Comparison of ENCODE assay signal across 24 mouse cellular contexts in genomic region chr19:50521943-50522342, GRCm38 (mm10).
A peak's percentile ranks its signal among the peaks of the same experiment; 100 is the strongest.
DNase-seq lines count a peak whose midpoint lies in the region; ATAC-seq lines count a peak whose summit lies in the region.
"Had no signal": no experiment of that assay in that cellular context is flagged by ENCODE, and none has a peak within 500 bp of the region (broad histone marks: within the 10 kb centered on the region; RNA-seq: fewer than 3 reads in every experiment).

No protein-coding gene starts in this region.

- no peaks in the 10 kb centered on the region for H3K27me3 ChIP-seq in forebrain, embryonic 15.5 days
- no peaks in the 10 kb centered on the region for H3K27me3 ChIP-seq in forebrain, embryonic 10.5 days (ENCODE audit: poor library complexity, severe bottlenecking)
- H3K27me3 ChIP-seq: heart, embryonic 12.5 days; heart, embryonic 15.5 days; hindbrain, embryonic 13.5 days; intestine, embryonic 15.5 days; Patski had no signal

- H3K9ac ChIP-seq in forebrain, embryonic 15.5 days (replicated peaks): no peak overlapping the region
- H3K9ac ChIP-seq: heart, embryonic 12.5 days; heart, embryonic 15.5 days; hindbrain, embryonic 13.5 days; intestine, embryonic 15.5 days had no signal

- H3K4me2 ChIP-seq in forebrain, embryonic 15.5 days (replicated peaks): no peak overlapping the region
- H3K4me2 ChIP-seq: heart, embryonic 12.5 days; heart, embryonic 15.5 days; hindbrain, embryonic 13.5 days; intestine, embryonic 15.5 days had no signal

- H3K4me1 ChIP-seq in forebrain, embryonic 15.5 days: 0 out of 2 replicates have a peak, but pooled peaks cover 6% of the 10 kb centered on the region
- H3K4me1 ChIP-seq in forebrain, embryonic 10.5 days: peaks cover 2% of the 10 kb centered on the region; the same call in 1 of the 2 replicates
- H3K4me1 ChIP-seq: heart, embryonic 12.5 days; heart, embryonic 15.5 days; hindbrain, embryonic 10.5 days; hindbrain, embryonic 13.5 days; intestine, embryonic 15.5 days had no signal

- peak; percentile 58; the same call in 1 of the 2 replicates for ATAC-seq in forebrain, embryonic 15.5 days (replicated peaks)
- ATAC-seq: CD4-positive, CD25-positive, alpha-beta regulatory T cell, adult 4 months; hindbrain, embryonic 16.5 days; intestine, embryonic 15.5 days; Patski had no signal

- no peaks in the 10 kb centered on the region for H3K36me3 ChIP-seq in forebrain, embryonic 15.5 days
- no peaks in the 10 kb centered on the region for H3K36me3 ChIP-seq in forebrain, embryonic 10.5 days (replicated peaks)
- H3K36me3 ChIP-seq: heart, embryonic 12.5 days; heart, embryonic 15.5 days; hindbrain, embryonic 10.5 days; hindbrain, embryonic 13.5 days; intestine, embryonic 15.5 days had no signal

- no peak overlapping the region for H3K4me3 ChIP-seq in forebrain, embryonic 15.5 days
- no peak overlapping the region for H3K4me3 ChIP-seq in forebrain, embryonic 10.5 days
- H3K4me3 ChIP-seq: heart, embryonic 12.5 days; heart, embryonic 15.5 days; hindbrain, embryonic 10.5 days; hindbrain, embryonic 13.5 days; intestine, embryonic 15.5 days had no signal

- no peak overlapping the region for H3K27ac ChIP-seq in forebrain, embryonic 15.5 days (replicated peaks)
- H3K27ac ChIP-seq in forebrain, embryonic 10.5 days: no peak overlapping the region
- H3K27ac ChIP-seq: heart, embryonic 15.5 days; hindbrain, embryonic 10.5 days; hindbrain, embryonic 13.5 days; intestine, embryonic 15.5 days had no signal

- 42% methylated on average over 4 of the region's 4 CpGs for WGBS in forebrain, embryonic 15.5 days
- 83% methylated on average over 4 of the region's 4 CpGs for WGBS in forebrain, embryonic 10.5 days

- no peaks in the 10 kb centered on the region for H3K9me3 ChIP-seq in forebrain, embryonic 15.5 days
- no peaks in the 10 kb centered on the region for H3K9me3 ChIP-seq in forebrain, embryonic 10.5 days
- H3K9me3 ChIP-seq: heart, embryonic 12.5 days; heart, embryonic 15.5 days; hindbrain, embryonic 10.5 days; hindbrain, embryonic 13.5 days; intestine, embryonic 15.5 days had no signal

- no peak for DNase-seq in forebrain, embryonic 10.5 days (ENCODE audit: extremely low spot score, low spot score)
- DNase-seq in MN1 (ENCODE audit: low spot score): peak; percentile 43
- DNase-seq in Muller cell, postnatal 12 days (ENCODE audit: inconsistent ontology term): peak; percentile 34
- DNase-seq in cerebellum, adult 9-10 months: no peak
- DNase-seq in kidney, postnatal 10 days: no peak
- DNase-seq: adrenal gland, postnatal 10 days; adrenal gland, postnatal 36 days; cerebellum, adult 11-12 months; cerebellum, adult 8-10 months; cerebellum, postnatal 14 days; gastrocnemius, postnatal 25 days; heart, adult 18-20 months; heart, postnatal 10 days; heart, postnatal 36 days; kidney, adult 11 months had no signal

Comparison
In these comparisons a context has a peak if more than half of its experiments do, and no peak if none do; other contexts are left out.
1. DNase-seq: peak in MN1 (single experiment) and Muller cell, postnatal 12 days (single experiment); none in forebrain, embryonic 10.5 days (single experiment), cerebellum, adult 9-10 months (single experiment) and kidney, postnatal 10 days (single experiment).